ENCODE assay signal across 16 mouse cellular contexts in genomic region chr6:72911261-72911660, GRCm38 (mm10).
"Had no signal": no experiment of that assay in that cellular context is flagged by ENCODE, and none has a peak within 500 bp of the region (broad histone marks: within the 10 kb centered on the region; RNA-seq: fewer than 3 reads in every experiment).

No protein-coding gene starts in this region.

- ATAC-seq: hindbrain, postnatal 0 days; intestine, embryonic 16.5 days; liver, embryonic 12.5 days had no signal

- DNase-seq: gastrocnemius, postnatal 14 days; gastrocnemius, postnatal 36 days; heart, adult 2 months; heart, postnatal 14 days; heart, postnatal 36 days; kidney, adult 11 months; kidney, adult 2 months; kidney, adult 9 months; kidney, postnatal 14 days; kidney, postnatal 36 days; layer of hippocampus, adult 9-11 months; layer of hippocampus, postnatal 36 days; left cerebral cortex, postnatal 4 days had no signal
